Mouse (Mus musculus) liver, adult 2 months (tissue): Measurements from ENCODE around the gene Lrrc20.

Experiments used
- CTCF ChIP-seq: fragments of 200-500 bp; IDR thresholded peaks from 2 replicates; pipeline ENCODE4 v1.5.1; 2011; ENCODE audit warnings: low read depth, low read length, control low read depth
- POLR2A ChIP-seq: fragments of 200-500 bp; IDR thresholded peaks from 2 replicates; pipeline ENCODE4 v1.6.1; 2011; ENCODE audit warnings: low read length, control low read depth; ENCODE audit not compliant: insufficient read depth; ENCODE audit errors: extremely low read depth

GRCm38 (mm10) chr10:61480488-61480887, 4.9 kb downstream of the Lrrc20 start:
- no peak for TF ChIP-seq CTCF
- TF ChIP-seq POLR2A = no peak
